Mouse (Mus musculus) kidney, adult 2 months (tissue): ENCODE results near the gene Hsd11b1.

Source experiments
- CTCF ChIP-seq: fragments of 200-500 bp; conservative IDR thresholded peaks from 2 replicates; pipeline ENCODE4 v1.5.1; 2011; ENCODE audit warnings: low read depth, mild to moderate bottlenecking, control low read depth, low read length, moderate library complexity, mixed read lengths; ENCODE audit not compliant: insufficient read depth, insufficient read length
- POLR2A ChIP-seq: fragments of 200-500 bp; IDR thresholded peaks from one replicate; pipeline ENCODE4 v1.6.1; 2011; ENCODE audit warnings: low read depth, low read length, control low read depth

DNA sequence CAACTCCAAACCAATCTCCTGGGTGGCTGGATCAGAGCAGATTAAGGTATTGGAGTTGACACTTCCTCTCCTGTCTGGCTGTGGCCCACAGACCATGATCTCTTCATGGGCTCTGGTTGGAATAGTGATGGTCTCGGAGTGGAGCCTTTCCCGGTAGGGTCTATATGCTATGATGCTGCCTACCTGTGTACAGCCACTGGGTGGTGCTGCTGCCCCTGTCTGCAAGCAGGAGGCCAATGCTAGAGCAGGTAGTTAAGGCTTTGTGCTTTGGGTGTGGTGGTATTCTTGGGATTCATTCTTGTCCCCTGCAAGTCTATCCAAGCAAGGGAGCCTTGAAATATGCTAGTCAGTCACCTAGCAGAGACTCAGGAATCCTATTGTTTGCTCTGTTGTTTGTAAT, 55.7 kb downstream of the Hsd11b1 start:
- TF ChIP-seq POLR2A = no peak
- TF ChIP-seq CTCF = peak; percentile 97
